In the genomic region with DNA sequence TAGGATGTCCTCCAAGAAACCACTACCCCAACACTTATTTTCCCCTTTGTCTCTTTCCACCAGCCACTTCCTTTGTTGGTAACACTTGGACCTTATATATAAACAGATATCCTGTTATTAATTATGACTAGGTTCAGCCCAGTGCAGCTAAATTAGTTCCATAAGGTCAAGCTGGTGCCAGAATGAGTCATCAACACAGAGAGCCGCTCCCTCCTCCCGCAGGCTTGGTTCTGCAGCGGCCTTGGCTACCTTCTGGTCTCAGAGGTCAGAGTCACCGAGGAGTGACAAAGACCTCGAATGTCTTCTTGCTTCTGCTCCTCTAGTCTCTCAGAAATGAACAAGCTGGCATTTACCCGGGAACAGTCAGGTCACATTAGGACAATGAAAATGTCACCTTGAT, we compare ENCODE assay signal across 9 mouse cellular contexts.
A peak's percentile ranks its signal among the peaks of the same experiment; 100 is the strongest.
DNase-seq lines count a peak whose midpoint lies in the region.
"Had no signal": no experiment of that assay in that cellular context is flagged by ENCODE, and none has a peak within 500 bp of the region (broad histone marks: within the 10 kb centered on the region; RNA-seq: fewer than 3 reads in every experiment).

No protein-coding gene starts in this region.

- DNase-seq in ovary, adult 18-20 months (ENCODE audit: low spot score) = peak; percentile 7
- no peak for DNase-seq in ovary, postnatal 36 days (ENCODE audit: low spot score)
- DNase-seq in cerebellum, postnatal 14 days = peak; percentile 30 to 32
- DNase-seq in hindlimb bud, embryonic 11.5 days (ENCODE audit: extremely low spot score, low read depth, low spot score) = peak; percentile 14
- peak; percentile 73 for DNase-seq in skeletal muscle tissue, adult 2 months (ENCODE audit: low read depth, low spot score)
- DNase-seq in left cerebral cortex, adult 11 months (ENCODE audit: low spot score) = no peak
- DNase-seq in B cell, adult 2 months = no peak
- no peak for DNase-seq in spleen, postnatal 36 days (ENCODE audit: low spot score in 2 of 2)
- DNase-seq: liver, postnatal 0 days had no signal

Comparison
In these comparisons a context has a peak if more than half of its experiments do, and no peak if none do; other contexts are left out.
1. DNase-seq: peak in ovary, adult 18-20 months (single experiment), cerebellum, postnatal 14 days (2 of 2), hindlimb bud, embryonic 11.5 days (single experiment) and skeletal muscle tissue, adult 2 months (single experiment); none in ovary, postnatal 36 days (single experiment), left cerebral cortex, adult 11 months (single experiment), B cell, adult 2 months (0 of 2) and spleen, postnatal 36 days (0 of 2).